Mouse (Mus musculus): ENCODE measurements at regions not wholly inside any gene's neighbourhood (a gene's known extent, or its start where the extent isn't known, plus 50 kb on each side); places are given as distances from the start of the nearest gene placed in this dataset.

DNA sequence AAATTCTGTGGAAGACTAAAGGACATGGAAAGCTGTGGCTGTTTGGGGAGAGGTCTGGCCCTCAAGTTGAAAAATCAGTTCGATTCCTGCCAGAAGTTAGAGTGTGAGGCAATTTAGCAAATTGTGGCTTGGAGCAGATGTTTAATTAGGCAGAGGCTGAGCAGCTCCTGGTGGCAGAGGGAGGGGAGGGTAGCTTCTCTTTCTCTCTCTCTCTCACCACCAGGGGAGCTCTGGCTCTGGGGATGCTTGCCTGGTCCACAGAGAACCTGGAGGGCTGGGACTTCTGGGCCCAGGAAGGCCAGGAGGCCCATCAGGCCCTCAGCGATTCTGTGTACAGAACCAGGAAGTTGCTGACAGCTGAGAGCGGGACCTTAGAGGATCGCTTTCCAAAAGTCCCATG, 151.5 kb upstream of the Rbfox1 start:
- Histone ChIP-seq H3K27ac (ENCODE audit: control insufficient read depth, low read depth, low read length) (no peak overlapping the region), H3K4me3 (ENCODE audit: control insufficient read depth in 1 of 2, insufficient read depth in 1 of 2, low read depth in 2 of 2, low read length in 2 of 2) (no peak overlapping the region), H3K27me3 (ENCODE audit: control insufficient read depth in 1 of 2, insufficient read depth in 2 of 2, low read length in 2 of 2) (no peaks in the 10 kb centered on the region), H3K36me3 (ENCODE audit: control insufficient read depth in 1 of 2, insufficient read depth in 2 of 2, low read length in 2 of 2) (no peaks in the 10 kb centered on the region), H3K9me3 (replicated peaks; ENCODE audit: insufficient read depth, low read length) (no peaks in the 10 kb centered on the region), H3K4me1 (ENCODE audit: control insufficient read depth in 1 of 2, insufficient read depth in 2 of 2, low read length in 2 of 2) (no peaks in the 10 kb centered on the region), H3K79me2 (ENCODE audit: control insufficient read depth, insufficient read depth, low read length, poor library complexity) (no peaks in the 10 kb centered on the region), H3K9ac (ENCODE audit: control insufficient read depth, low read depth, low read length, poor library complexity, severe bottlenecking) (no peak overlapping the region)
- no peak for DNase-seq (ENCODE audit: low read depth, low spot score)
- no peak for TF ChIP-seq UBTF (IDR thresholded peaks at IDR 0.05; ENCODE audit: borderline replicate concordance, insufficient read depth, low read depth, low read length)
- no peak for TF ChIP-seq USF2 (IDR thresholded peaks at IDR 0.05; ENCODE audit: borderline replicate concordance in 1 of 2, insufficient read depth in 1 of 2, low read depth in 1 of 2, low read length in 2 of 2)
- TF ChIP-seq USF1 (IDR thresholded peaks at IDR 0.05; ENCODE audit: low read depth, low read length), result no peak
- no peak for TF ChIP-seq POLR2A (IDR thresholded peaks at IDR 0.05; ENCODE audit: control insufficient read depth in 1 of 2, insufficient read depth in 1 of 2, low read depth in 1 of 2, low read length in 2 of 2, poor library complexity in 1 of 2)
- no peak for TF ChIP-seq TBP (IDR thresholded peaks at IDR 0.05; ENCODE audit: low read depth, low read length)
- no peak for TF ChIP-seq GATA1 (IDR thresholded peaks at IDR 0.05; ENCODE audit: low read depth, low read length)
- no peak for TF ChIP-seq CHD1 (IDR thresholded peaks at IDR 0.05; ENCODE audit: low read depth, low read length)
- TF ChIP-seq SIN3A (IDR thresholded peaks at IDR 0.05; ENCODE audit: low read length), result no peak
- no peak for TF ChIP-seq NELFE (IDR thresholded peaks at IDR 0.05; ENCODE audit: low read depth, low read length)

DNA sequence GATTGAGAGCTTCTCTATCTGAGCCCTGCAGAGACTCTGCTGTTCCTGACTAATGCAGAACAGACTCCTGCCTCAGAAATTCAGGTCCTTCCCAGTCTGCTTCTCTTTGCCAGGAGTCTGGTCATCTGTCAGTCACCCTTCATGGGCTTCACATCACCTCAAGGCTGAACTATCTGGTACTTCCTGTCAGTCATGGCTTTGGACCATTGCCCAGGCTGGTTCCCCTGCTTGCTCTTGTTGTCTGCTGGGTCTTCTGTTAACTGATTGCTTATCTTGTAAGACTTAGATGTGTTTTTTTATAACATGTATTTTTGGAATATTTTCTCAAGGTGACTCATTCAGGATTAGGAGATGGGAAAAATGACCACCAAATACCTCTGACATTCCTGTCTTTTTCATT, 162.6 kb upstream of the Rbfox1 start:
- no peak overlapping the region for H3K4me3 ChIP-seq (ENCODE audit: control insufficient read depth in 1 of 2, insufficient read depth in 1 of 2, low read depth in 2 of 2, low read length in 2 of 2)
- no peak overlapping the region for H3K9ac ChIP-seq (ENCODE audit: control insufficient read depth, low read depth, low read length, poor library complexity, severe bottlenecking)
- H3K9me3 ChIP-seq (replicated peaks; ENCODE audit: insufficient read depth, low read length), result no peaks in the 10 kb centered on the region
- DNase-seq (ENCODE audit: low read depth, low spot score), result no peak
- H3K36me3 ChIP-seq (ENCODE audit: control insufficient read depth in 1 of 2, insufficient read depth in 2 of 2, low read length in 2 of 2), result no peaks in the 10 kb centered on the region
- no peaks in the 10 kb centered on the region for H3K4me1 ChIP-seq (ENCODE audit: control insufficient read depth in 1 of 2, insufficient read depth in 2 of 2, low read length in 2 of 2)
- TF ChIP-seq BHLHE40 (IDR thresholded peaks at IDR 0.05; ENCODE audit: borderline replicate concordance, low read depth, low read length), result no peak
- H3K79me2 ChIP-seq (ENCODE audit: control insufficient read depth, insufficient read depth, low read length, poor library complexity), result no peaks in the 10 kb centered on the region
- H3K27ac ChIP-seq (ENCODE audit: control insufficient read depth, low read depth, low read length), result no peak overlapping the region
- no peaks in the 10 kb centered on the region for H3K27me3 ChIP-seq (ENCODE audit: control insufficient read depth in 1 of 2, insufficient read depth in 2 of 2, low read length in 2 of 2)

DNA sequence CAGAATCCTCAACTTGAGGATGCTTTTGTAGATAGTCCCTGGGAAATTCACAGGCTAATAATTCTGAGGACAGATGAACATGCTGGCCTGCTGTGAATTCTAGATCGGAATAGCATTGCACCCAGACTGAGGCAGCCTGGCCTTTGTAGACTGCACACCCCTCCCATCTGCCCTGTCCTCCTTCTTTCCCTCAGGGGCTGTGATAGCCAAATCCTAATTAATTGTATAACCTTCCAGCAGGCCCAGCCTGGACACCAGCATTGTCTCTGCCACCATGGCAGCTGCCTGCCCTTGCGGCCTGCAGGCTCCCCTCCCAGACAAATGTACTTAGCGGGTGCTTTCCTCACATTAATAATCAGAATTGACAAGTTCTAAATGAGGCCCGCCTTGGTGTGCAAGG, 171.7 kb upstream of the Rbfox1 start:
- no peaks in the 10 kb centered on the region for H3K79me2 ChIP-seq (ENCODE audit: control insufficient read depth, insufficient read depth, low read length, poor library complexity)
- H3K27ac ChIP-seq (ENCODE audit: control insufficient read depth, low read depth, low read length), result no peak overlapping the region
- DNase-seq (ENCODE audit: low read depth, low spot score), result no peak
- no peak for TF ChIP-seq USF2 (IDR thresholded peaks at IDR 0.05; ENCODE audit: borderline replicate concordance in 1 of 2, insufficient read depth in 1 of 2, low read depth in 1 of 2, low read length in 2 of 2)
- no peak for TF ChIP-seq NELFE (IDR thresholded peaks at IDR 0.05; ENCODE audit: low read depth, low read length)
- no peak for TF ChIP-seq RAD21 (IDR thresholded peaks at IDR 0.05; ENCODE audit: low read depth, low read length)
- no peak for TF ChIP-seq CHD1 (IDR thresholded peaks at IDR 0.05; ENCODE audit: low read depth, low read length)
- TF ChIP-seq MAFK (IDR thresholded peaks at IDR 0.05; ENCODE audit: borderline replicate concordance, low read depth, low read length), result no peak
- TF ChIP-seq ZNF384 (IDR thresholded peaks at IDR 0.05; ENCODE audit: low read depth, low read length), result no peak
- no peak for TF ChIP-seq TCF12 (IDR thresholded peaks at IDR 0.05; ENCODE audit: low read depth, low read length)
- TF ChIP-seq TAL1 (IDR thresholded peaks at IDR 0.05; ENCODE audit: low read length), result no peak
- TF ChIP-seq NRF1 (IDR thresholded peaks at IDR 0.05; ENCODE audit: insufficient read depth, low read depth, low read length, poor library complexity, severe bottlenecking), result no peak
- TF ChIP-seq CHD2 (IDR thresholded peaks at IDR 0.05; ENCODE audit: low read length), result no peak
- TF ChIP-seq ZC3H11A (IDR thresholded peaks at IDR 0.05; ENCODE audit: low read depth, low read length), result no peak
- TF ChIP-seq UBTF (IDR thresholded peaks at IDR 0.05; ENCODE audit: borderline replicate concordance, insufficient read depth, low read depth, low read length), result no peak
- no peak for TF ChIP-seq HCFC1 (IDR thresholded peaks at IDR 0.05; ENCODE audit: low read depth, low read length)
- TF ChIP-seq MEF2A (IDR thresholded peaks at IDR 0.05; ENCODE audit: extremely low read depth, insufficient replicate concordance, low read depth, low read length, poor library complexity, severe bottlenecking), result no peak
- no peak for TF ChIP-seq GABPA (IDR thresholded peaks at IDR 0.05; ENCODE audit: low read depth, low read length)
- TF ChIP-seq TBP (IDR thresholded peaks at IDR 0.05; ENCODE audit: low read depth, low read length), result no peak
- no peak for TF ChIP-seq MYB (IDR thresholded peaks at IDR 0.05; ENCODE audit: low read depth, low read length)
- no peak for TF ChIP-seq POLR2A (IDR thresholded peaks at IDR 0.05; ENCODE audit: control insufficient read depth in 1 of 2, insufficient read depth in 1 of 2, low read depth in 1 of 2, low read length in 2 of 2, poor library complexity in 1 of 2)
- H3K4me1 ChIP-seq (ENCODE audit: control insufficient read depth in 1 of 2, insufficient read depth in 2 of 2, low read length in 2 of 2), result no peaks in the 10 kb centered on the region
- H3K9ac ChIP-seq (ENCODE audit: control insufficient read depth, low read depth, low read length, poor library complexity, severe bottlenecking), result no peak overlapping the region
- H3K9me3 ChIP-seq (replicated peaks; ENCODE audit: insufficient read depth, low read length), result no peaks in the 10 kb centered on the region
- H3K27me3 ChIP-seq (ENCODE audit: control insufficient read depth in 1 of 2, insufficient read depth in 2 of 2, low read length in 2 of 2), result no peaks in the 10 kb centered on the region
- H3K36me3 ChIP-seq (ENCODE audit: control insufficient read depth in 1 of 2, insufficient read depth in 2 of 2, low read length in 2 of 2), result no peaks in the 10 kb centered on the region
- H3K4me3 ChIP-seq (ENCODE audit: control insufficient read depth in 1 of 2, insufficient read depth in 1 of 2, low read depth in 2 of 2, low read length in 2 of 2), result no peak overlapping the region
